In the genomic region with DNA sequence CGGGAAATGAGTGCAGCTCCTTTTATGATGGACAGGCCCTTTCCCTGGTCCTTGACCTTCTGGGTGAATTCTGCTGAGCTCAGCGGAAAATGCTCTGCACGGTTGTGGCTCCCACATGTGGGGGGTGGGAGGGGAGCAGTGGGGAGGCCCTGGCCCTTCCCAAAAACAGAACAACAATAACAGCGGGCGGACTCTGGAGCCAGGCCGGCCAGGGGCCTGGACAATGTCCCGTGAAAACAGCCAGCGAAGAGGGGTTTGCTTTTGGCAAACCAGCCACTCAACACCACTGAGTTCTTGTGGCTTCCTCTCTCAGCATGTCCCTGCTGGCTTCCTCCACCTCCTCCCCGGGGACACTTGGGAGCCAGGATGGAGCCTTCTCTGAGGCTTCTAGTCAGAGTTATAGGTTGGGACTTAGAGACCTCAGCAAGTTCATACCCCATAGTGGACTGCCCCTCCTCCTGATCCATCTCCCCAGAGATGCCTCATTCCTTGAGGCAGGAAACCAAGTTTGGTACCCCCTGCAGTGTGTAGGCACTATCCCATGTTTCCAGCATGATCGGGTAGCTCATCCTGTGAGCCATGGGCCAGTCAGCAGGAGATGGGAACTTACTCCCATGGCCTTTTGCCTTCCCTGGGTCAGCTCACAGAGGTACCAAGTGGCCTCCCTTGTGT, we compare ENCODE assay signal across 9 mouse cellular contexts. TPM values are rescaled to one million over a fixed set of nuclear protein-coding genes. Genes with fewer than 3 reads are reported as not detected.
DNase-seq lines count a peak whose midpoint lies in the region; ATAC-seq and TF ChIP-seq lines count a peak whose summit lies in the region.
"Had no signal": no experiment of that assay in that cellular context is flagged by ENCODE, and none has a peak within 500 bp of the region (broad histone marks: within the 10 kb centered on the region; RNA-seq: fewer than 3 reads in every experiment).

No protein-coding gene starts in this region.

- 32% methylated on average over 10 of the region's 10 CpGs for WGBS in intestine, embryonic 16.5 days

- no peak overlapping the region for H3K4me3 ChIP-seq in gastrocnemius, adult 2 months
- no peak overlapping the region for H3K4me3 ChIP-seq in intestine, embryonic 16.5 days (ENCODE audit: low read length)

- ATAC-seq in intestine, embryonic 16.5 days = peak; percentile 31; the same call in 1 of the 2 replicates

- DNase-seq in gastrocnemius, adult 2 months = peak; percentile 49
- no peak for DNase-seq in gastrocnemius, postnatal 4 days (ENCODE audit: low spot score in 2 of 2)
- DNase-seq in adrenal gland, postnatal 36 days = peak; percentile 41 to 65
- peak; percentile 48 for DNase-seq in lung, postnatal 14 days
- no peak for DNase-seq in left cerebral cortex, adult 18-20 months (ENCODE audit: low spot score in 2 of 2)
- no peak for DNase-seq in layer of hippocampus, postnatal 36 days
- no peak for DNase-seq in cerebellum, postnatal 36 days

- intact Hi-C loops in gastrocnemius, adult 2 months (cut with DNase I) = no loop called here

- no peak overlapping the region for H3K4me2 ChIP-seq in intestine, embryonic 16.5 days (ENCODE audit: low read depth, low read length)

- H3K4me1 ChIP-seq in intestine, embryonic 16.5 days (ENCODE audit: control insufficient read depth, insufficient read depth, low read length) = peaks cover 21% of the 10 kb centered on the region

- H3K27me3 ChIP-seq in intestine, embryonic 16.5 days (replicated peaks; ENCODE audit: control insufficient read depth, insufficient read depth, low read length) = no peaks in the 10 kb centered on the region

- H3K9me3 ChIP-seq in intestine, embryonic 16.5 days (ENCODE audit: control insufficient read depth, low read length) = no peaks in the 10 kb centered on the region

- TF ChIP-seq CTCF in gastrocnemius, adult 2 months (IDR thresholded peaks at IDR 0.05) = no peak

- no peak overlapping the region for H3K27ac ChIP-seq in gastrocnemius, adult 2 months
- peak overlapping the region; percentile 32; the same call in 1 of the 2 replicates for H3K27ac ChIP-seq in intestine, embryonic 16.5 days (ENCODE audit: low read length)

- no peaks in the 10 kb centered on the region for H3K36me3 ChIP-seq in intestine, embryonic 16.5 days (ENCODE audit: control insufficient read depth, insufficient read depth, low read length)

- H3K9ac ChIP-seq in intestine, embryonic 16.5 days (ENCODE audit: low read depth, low read length) = no peak overlapping the region

RNA-seq across cellular contexts. Expression of gene Sned1, which starts 24.0 kb away (rescaled TPM):
- total RNA-seq in gastrocnemius, adult 2 months (2021) = 1 to 10 TPM; 5.1 to 5.4 TPM
- total RNA-seq in gastrocnemius, postnatal 4 days (2021) = 1 to 10 TPM; 6.3 to 9.1 TPM
- total RNA-seq in adrenal gland, postnatal 36 days (2021) = 10 to 100 TPM; 15.5 to 18.3 TPM
- 2.3 and 2.6 TPM in 2 replicates for polyA plus RNA-seq in intestine, embryonic 16.5 days (2015; fragmentation: Nextera tagmentation; extraction: Ambion mirVana)
- 1 to 10 TPM; 7.8 to 8.2 TPM for total RNA-seq in left cerebral cortex, adult 18-20 months (2021)
- total RNA-seq in layer of hippocampus, postnatal 36 days (2021) = 1 to 10 TPM; 4.6 to 8.3 TPM

RNA-seq across cellular contexts. Expression of gene Crocc2, which starts 43.2 kb away (rescaled TPM):
- not detected for total RNA-seq in gastrocnemius, adult 2 months (2021)
- not detected for total RNA-seq in gastrocnemius, postnatal 4 days (2021)
- under 1 TPM in 1 of 2 experiments, not detected in 1; 0.03 TPM for total RNA-seq in adrenal gland, postnatal 36 days (2021)
- polyA plus RNA-seq in intestine, embryonic 16.5 days (2015; fragmentation: Nextera tagmentation; extraction: Ambion mirVana) = 0.05 and 0.07 TPM in 2 replicates
- under 1 TPM; 0.07 to 0.16 TPM for total RNA-seq in left cerebral cortex, adult 18-20 months (2021)
- under 1 TPM; 0.15 to 0.25 TPM for total RNA-seq in layer of hippocampus, postnatal 36 days (2021)

RNA-seq across cellular contexts. Expression of gene 2310007B03Rik, which starts 50.9 kb away (rescaled TPM):
- total RNA-seq in gastrocnemius, adult 2 months (2021) = not detected
- not detected for total RNA-seq in gastrocnemius, postnatal 4 days (2021)
- not detected for total RNA-seq in adrenal gland, postnatal 36 days (2021)
- polyA plus RNA-seq in intestine, embryonic 16.5 days (2015; fragmentation: Nextera tagmentation; extraction: Ambion mirVana) = 16.8 and 20.0 TPM in 2 replicates
- not detected for total RNA-seq in left cerebral cortex, adult 18-20 months (2021)
- not detected for total RNA-seq in layer of hippocampus, postnatal 36 days (2021)
- polyA plus RNA-seq: cortical plate, adult 2 months had no signal

Comparison
In these comparisons a context has a peak if more than half of its experiments do, and no peak if none do; other contexts are left out.
1. DNase-seq: peak in gastrocnemius, adult 2 months (single experiment), adrenal gland, postnatal 36 days (2 of 2) and lung, postnatal 14 days (single experiment); none in gastrocnemius, postnatal 4 days (0 of 2), left cerebral cortex, adult 18-20 months (0 of 2), layer of hippocampus, postnatal 36 days (0 of 2) and cerebellum, postnatal 36 days (0 of 2).